Mouse (Mus musculus) spleen, adult 2 months (tissue): ENCODE measurements around the gene Rho.

ENCODE experiments used
- CTCF ChIP-seq: fragments of 200-500 bp; IDR thresholded peaks from 2 replicates; pipeline ENCODE4 v1.5.1; 2011; ENCODE audit warnings: mild to moderate bottlenecking, inconsistent platforms; ENCODE audit not compliant: insufficient read depth, insufficient read length, insufficient replicate concordance; ENCODE audit errors: extremely low read depth
- POLR2A ChIP-seq: fragments of 200-500 bp; IDR thresholded peaks from 2 replicates; pipeline ENCODE4 v1.6.1; 2011; ENCODE audit warnings: low read depth, low read length, inconsistent platforms

DNA sequence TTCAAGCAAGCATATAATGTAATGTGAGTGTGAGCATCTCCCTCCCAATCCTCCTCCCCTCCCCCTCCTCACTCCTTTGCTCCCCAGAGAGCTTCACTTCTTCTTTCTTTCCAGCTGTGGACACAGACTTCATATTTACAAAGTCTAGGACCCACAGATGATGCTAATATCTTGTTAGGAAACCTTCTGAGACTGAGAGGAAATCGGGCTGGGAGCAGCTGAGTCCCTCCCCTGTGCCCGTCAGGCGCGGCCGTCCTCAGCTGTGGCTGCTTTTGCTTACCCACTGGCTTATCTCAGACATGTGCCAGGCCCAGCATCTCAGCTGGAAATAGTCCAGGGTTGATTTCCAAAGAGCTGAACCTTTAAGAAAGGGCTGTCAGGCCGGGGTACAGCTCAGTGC is 14.8 kb downstream of the Rho start:
- TF ChIP-seq CTCF (no peak), POLR2A (no peak)
